Mouse (Mus musculus) adrenal gland, adult 18-20 months (tissue): ENCODE data around the gene Hmg20a. TPM values are rescaled to one million over a fixed set of nuclear protein-coding genes. Genes with fewer than 3 reads are reported as not detected.

Experiments used
- DNase-seq, 2 experiments: peaks; one replicate each; pipeline ENCODE4 v3.0.0; 2021 to 2022; ENCODE audit warnings: low spot score in 2 of 2
- total RNA-seq, 2 experiments: library from RNA; stranded (reverse); gene quantifications; 1 replicate in 1 of 2; 2 replicates in 1 of 2; pipeline ENCODE4 v1.2.3; 2021

Gene Hmg20a
- total RNA-seq, 2 experiments from 2014 or later: 31.5 to 37.5 TPM

- no peak for DNase-seq
Observed at GRCm38 (mm10) chr9:56515110-56515509, 96.7 kb downstream of the Hmg20a start.

- DNase-seq: no peak
Observed at GRCm38 (mm10) chr9:56516219-56516618, 97.8 kb downstream of the Hmg20a start.

- no peak for DNase-seq
Observed at GRCm38 (mm10) chr9:56516692-56517263, 98.4 kb downstream of the Hmg20a start.

GRCm38 (mm10) chr9:56522281-56522680 is 103.9 kb downstream of the Hmg20a start:
- no peak for DNase-seq

- DNase-seq: no peak
Observed at GRCm38 (mm10) chr9:56527951-56528350, 109.5 kb downstream of the Hmg20a start.

GRCm38 (mm10) chr9:56531991-56532390 is 113.6 kb downstream of the Hmg20a start:
- DNase-seq: no peak

GRCm38 (mm10) chr9:56533916-56534315 is 115.5 kb downstream of the Hmg20a start:
- no peak for DNase-seq

GRCm38 (mm10) chr9:56534727-56535126 is 116.3 kb downstream of the Hmg20a start:
- no peak for DNase-seq

- no peak for DNase-seq
Observed at GRCm38 (mm10) chr9:56535361-56535760, 117.0 kb downstream of the Hmg20a start.

- DNase-seq: no peak
Observed at GRCm38 (mm10) chr9:56540051-56540450, 121.6 kb downstream of the Hmg20a start.

GRCm38 (mm10) chr9:56544687-56545475 is 126.5 kb downstream of the Hmg20a start:
- DNase-seq: no peak

Other genes starting within 250 kb of the Hmg20a start
- 10 to 100 TPM; 31.0 to 37.7 TPM for gene Peak1, start 542 bp upstream of the Hmg20a start, total RNA-seq